Mouse (Mus musculus) heart, embryonic 10.5 days (tissue): ENCODE data around the gene Kif6. TPM values are rescaled to one million over a fixed set of nuclear protein-coding genes. Genes with fewer than 3 reads are reported as not detected.
A peak's percentile ranks its signal among the peaks of the same experiment; 100 is the strongest.

ENCODE experiments used
- DNase-seq: peaks from one replicate; pipeline ENCODE4 v3.0.0-alpha.2; 2017; ENCODE audit warnings: low spot score
- H3K27ac ChIP-seq: fragments of 300-500 bp; sonication (generic); 2 replicates; pipeline ENCODE4 v1.5.1; 2016; ENCODE audit warnings: mild to moderate bottlenecking
- H3K27me3 ChIP-seq: fragments of 300-500 bp; sonication (generic); 2 replicates; pipeline ENCODE4 v1.6.1; 2016; ENCODE audit warnings: mild to moderate bottlenecking; ENCODE audit not compliant: poor library complexity, insufficient read depth, severe bottlenecking
- H3K36me3 ChIP-seq: fragments of 300-500 bp; sonication (generic); 2 replicates; pipeline ENCODE4 v1.6.1; 2016; ENCODE audit warnings: mild to moderate bottlenecking, moderate library complexity
- H3K4me1 ChIP-seq: fragments of 300-500 bp; sonication (generic); 2 replicates; pipeline ENCODE4 v1.6.1; 2016; ENCODE audit warnings: mild to moderate bottlenecking
- H3K4me3 ChIP-seq: fragments of 300-500 bp; sonication (generic); 2 replicates; pipeline ENCODE4 v1.5.1; 2016; ENCODE audit warnings: mild to moderate bottlenecking, moderate library complexity
- H3K9me3 ChIP-seq: fragments of 300-500 bp; sonication (generic); 2 replicates; pipeline ENCODE4 v1.6.1; 2016; ENCODE audit warnings: mild to moderate bottlenecking, moderate library complexity
- WGBS: fragments of 180-500 bp; shearing (Covaris S2); methylation state at CpG from one replicate; pipeline ENCODE4 v1.1.7; 2016; 5-methylcytosine and 5-hydroxymethylcytosine counted together
- polyA plus RNA-seq: library from polyadenylated mRNA; unstranded; fragments of >200 nt; fragmentation: Nextera tagmentation; extraction: Ambion mirVana; gene quantifications from 2 replicates; pipeline ENCODE4 v1.2.1, GENCODE M21; 2016

Kif6 gene
- polyA plus RNA-seq, 1 experiment from 2014 or later, result 2.0 TPM

DNA sequence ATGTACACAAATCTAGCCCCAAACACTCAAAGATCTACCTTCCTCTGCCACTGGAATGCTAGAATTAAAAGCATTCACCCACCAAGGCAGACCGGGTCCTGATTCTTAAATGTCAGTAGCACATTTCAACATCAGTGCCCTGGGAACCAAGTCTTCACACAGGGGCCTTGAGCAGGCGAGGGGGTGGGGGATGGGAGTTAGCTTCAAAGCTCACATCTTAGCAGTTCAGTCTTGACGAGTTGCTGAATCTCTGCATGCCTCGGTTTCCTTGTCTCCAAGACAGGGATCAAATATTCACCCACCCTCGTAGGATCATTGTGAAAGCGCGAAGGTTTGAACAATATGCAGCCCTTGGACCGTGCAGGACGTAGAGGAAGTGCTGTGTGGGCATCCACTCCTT lies 172.4 kb downstream of the Kif6 start:
- H3K27me3 ChIP-seq, result no peaks in the 10 kb centered on the region
- H3K4me1 ChIP-seq, result peaks cover 12% of the 10 kb centered on the region; the same call in 1 of the 2 replicates
- WGBS, result 54% methylated on average over 9 of the region's 9 CpGs
- DNase-seq, result peak; percentile 66
- no peaks in the 10 kb centered on the region for H3K9me3 ChIP-seq
- no peak overlapping the region for H3K27ac ChIP-seq
- H3K36me3 ChIP-seq, result no peaks in the 10 kb centered on the region
- no peak overlapping the region for H3K4me3 ChIP-seq

DNA sequence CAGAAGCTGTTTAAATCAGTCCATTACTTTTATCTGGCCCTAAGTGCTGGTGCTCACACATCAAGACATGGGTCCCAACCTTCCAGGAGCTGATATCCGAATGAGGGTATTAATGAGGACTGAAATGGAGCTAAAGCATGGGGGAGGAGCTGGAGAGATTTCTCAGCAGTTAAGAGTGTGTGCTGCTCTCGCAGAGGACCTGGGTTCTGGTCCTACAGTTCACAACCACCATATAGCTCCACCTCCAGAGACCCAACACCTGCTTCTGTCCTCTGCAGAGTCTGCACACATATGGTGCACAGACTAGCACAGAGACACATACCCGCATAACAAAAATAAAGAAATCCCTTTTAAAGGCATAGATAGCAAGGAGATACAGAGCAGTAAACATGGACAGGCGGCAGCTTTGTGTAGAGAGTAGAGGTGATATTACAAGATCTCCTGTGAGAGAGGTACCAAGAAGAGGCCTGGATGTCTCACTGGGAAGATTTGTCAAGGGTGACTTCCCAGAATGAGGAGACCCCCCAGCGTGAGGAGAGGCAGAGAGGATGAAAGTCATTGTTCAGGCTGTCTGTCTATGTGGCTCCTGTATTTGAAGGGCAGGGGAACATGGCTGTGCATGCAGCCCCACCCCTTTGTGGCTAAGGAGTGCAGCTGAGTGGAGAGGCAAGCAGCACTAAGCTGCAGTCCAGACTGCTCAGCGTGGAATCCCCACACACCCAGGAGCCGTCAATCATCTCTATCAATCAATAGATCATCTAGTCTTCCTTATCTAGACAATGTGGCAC lies 173.4 kb downstream of the Kif6 start:
- H3K36me3 ChIP-seq, result no peaks in the 10 kb centered on the region
- peak; percentile 45 for DNase-seq
- no peaks in the 10 kb centered on the region for H3K9me3 ChIP-seq
- H3K4me1 ChIP-seq, result peaks cover 12% of the 10 kb centered on the region; the same call in 1 of the 2 replicates
- H3K27me3 ChIP-seq, result no peaks in the 10 kb centered on the region
- no peak overlapping the region for H3K4me3 ChIP-seq
- H3K27ac ChIP-seq, result no peak overlapping the region
- WGBS, result 58% methylated on average over 7 of the region's 7 CpGs

GRCm38 (mm10) chr17:49791546-49791945 lies 176.6 kb downstream of the Kif6 start:
- no peak overlapping the region for H3K27ac ChIP-seq
- peak; percentile 58 for DNase-seq
- no peaks in the 10 kb centered on the region for H3K36me3 ChIP-seq
- 91% methylated on average over 5 of the region's 5 CpGs for WGBS
- no peak overlapping the region for H3K4me3 ChIP-seq
- no peaks in the 10 kb centered on the region for H3K27me3 ChIP-seq
- no peaks in the 10 kb centered on the region for H3K9me3 ChIP-seq
- peaks cover 12% of the 10 kb centered on the region; the same call in 1 of the 2 replicates for H3K4me1 ChIP-seq

DNA sequence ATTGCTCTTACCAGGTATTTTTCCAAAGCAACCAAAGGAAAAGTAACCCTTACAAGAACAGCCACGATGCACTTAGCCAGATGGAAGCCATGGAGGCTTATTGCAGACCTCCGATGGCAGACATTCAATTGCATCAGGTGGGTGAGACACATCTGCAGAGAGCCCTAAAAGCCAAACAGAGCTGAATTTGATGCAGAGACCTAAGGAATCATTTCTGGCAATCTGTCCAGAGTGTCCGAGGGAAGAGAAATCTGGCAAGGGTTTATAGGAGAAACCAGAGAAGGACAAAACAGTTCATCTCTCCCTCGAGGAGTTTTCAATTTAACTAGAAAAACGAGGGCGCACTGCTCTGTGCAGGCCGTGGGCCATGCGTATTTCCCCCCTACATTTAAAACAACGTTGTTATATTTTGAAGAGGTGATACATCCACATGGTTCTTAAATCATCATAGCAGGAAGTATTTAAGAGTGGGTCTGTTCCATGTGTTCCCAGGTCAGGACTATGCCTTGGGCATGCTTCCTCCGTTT lies 177.3 kb downstream of the Kif6 start:
- Histone ChIP-seq H3K4me3 (no peak overlapping the region), H3K27me3 (no peaks in the 10 kb centered on the region), H3K27ac (no peak overlapping the region), H3K36me3 (no peaks in the 10 kb centered on the region), H3K9me3 (no peaks in the 10 kb centered on the region), H3K4me1 (peaks cover 11% of the 10 kb centered on the region; the same call in 1 of the 2 replicates)
- 88% methylated on average over 10 of the region's 10 CpGs for WGBS
- peak; percentile 41 for DNase-seq

- H3K27ac ChIP-seq, result no peak overlapping the region
- 0 out of 2 replicates have a peak, but pooled peaks cover 7% of the 10 kb centered on the region for H3K4me1 ChIP-seq
- DNase-seq, result no peak
- no peaks in the 10 kb centered on the region for H3K27me3 ChIP-seq
- no peaks in the 10 kb centered on the region for H3K9me3 ChIP-seq
- no peaks in the 10 kb centered on the region for H3K36me3 ChIP-seq
- WGBS, result 81% methylated on average over 1 of the region's 1 CpGs
- no peak overlapping the region for H3K4me3 ChIP-seq
Measured at GRCm38 (mm10) chr17:49792946-49793345, 178.0 kb downstream of the Kif6 start.

GRCm38 (mm10) chr17:49793965-49794364 lies 179.0 kb downstream of the Kif6 start:
- no peaks in the 10 kb centered on the region for H3K9me3 ChIP-seq
- no peak for DNase-seq
- no peak overlapping the region for H3K4me3 ChIP-seq
- no peaks in the 10 kb centered on the region for H3K27me3 ChIP-seq
- H3K4me1 ChIP-seq, result no peaks in the 10 kb centered on the region
- H3K27ac ChIP-seq, result no peak overlapping the region
- H3K36me3 ChIP-seq, result no peaks in the 10 kb centered on the region
- WGBS, result 91% methylated on average over 3 of the region's 3 CpGs

- H3K27ac ChIP-seq, result no peak overlapping the region
- 0 out of 2 replicates have a peak, but pooled peaks cover 3% of the 10 kb centered on the region for H3K4me1 ChIP-seq
- no peaks in the 10 kb centered on the region for H3K27me3 ChIP-seq
- WGBS, result 88% methylated on average over 3 of the region's 3 CpGs
- no peaks in the 10 kb centered on the region for H3K36me3 ChIP-seq
- H3K9me3 ChIP-seq, result no peaks in the 10 kb centered on the region
- H3K4me3 ChIP-seq, result no peak overlapping the region
- DNase-seq, result peak; percentile 61
Measured at GRCm38 (mm10) chr17:49795241-49795640, 180.3 kb downstream of the Kif6 start.

- no peak overlapping the region for H3K4me3 ChIP-seq
- DNase-seq, result no peak
- H3K27ac ChIP-seq, result no peak overlapping the region
- H3K9me3 ChIP-seq, result no peaks in the 10 kb centered on the region
- 74% methylated on average over 3 of the region's 3 CpGs for WGBS
- no peaks in the 10 kb centered on the region for H3K36me3 ChIP-seq
- H3K4me1 ChIP-seq, result 0 out of 2 replicates have a peak, but pooled peaks cover 3% of the 10 kb centered on the region
- H3K27me3 ChIP-seq, result no peaks in the 10 kb centered on the region
Measured at GRCm38 (mm10) chr17:49796116-49796515, 181.2 kb downstream of the Kif6 start.

- 0 out of 2 replicates have a peak, but pooled peaks cover 3% of the 10 kb centered on the region for H3K4me1 ChIP-seq
- H3K27ac ChIP-seq, result peak overlapping the region; percentile 6; the same call in 1 of the 2 replicates
- H3K27me3 ChIP-seq, result no peaks in the 10 kb centered on the region
- H3K9me3 ChIP-seq, result no peaks in the 10 kb centered on the region
- no peaks in the 10 kb centered on the region for H3K36me3 ChIP-seq
- 67% methylated on average over 5 of the region's 5 CpGs for WGBS
- no peak overlapping the region for H3K4me3 ChIP-seq
- DNase-seq, result peak; percentile 41
Measured at GRCm38 (mm10) chr17:49799168-49799567, 184.2 kb downstream of the Kif6 start.

DNA sequence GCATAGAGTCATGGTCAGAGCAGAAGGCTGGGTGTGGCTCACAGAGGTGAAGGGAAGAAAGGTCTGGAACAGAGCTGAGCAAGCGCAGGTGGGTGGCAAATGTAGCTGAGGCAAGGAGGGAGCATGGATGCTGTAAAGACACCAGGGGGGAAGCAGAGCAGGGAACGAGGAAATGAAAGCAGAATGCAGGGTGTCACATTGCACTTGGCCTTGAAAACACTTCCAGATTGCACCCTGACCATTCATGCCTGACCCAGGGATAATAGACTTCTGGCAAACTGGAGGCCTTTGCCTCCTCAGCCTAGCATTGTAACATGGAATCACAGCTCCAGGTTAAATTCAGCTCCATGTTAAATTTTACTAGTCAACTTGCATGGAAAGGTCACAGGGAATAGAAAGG lies 185.2 kb downstream of the Kif6 start:
- Histone ChIP-seq H3K36me3 (no peaks in the 10 kb centered on the region), H3K27ac (no peak overlapping the region), H3K4me1 (0 out of 2 replicates have a peak, but pooled peaks cover 3% of the 10 kb centered on the region), H3K27me3 (no peaks in the 10 kb centered on the region), H3K4me3 (no peak overlapping the region), H3K9me3 (no peaks in the 10 kb centered on the region)
- peak; percentile 42 for DNase-seq
- WGBS, result 61% methylated on average over 2 of the region's 2 CpGs

GRCm38 (mm10) chr17:49807461-49807860 lies 192.5 kb downstream of the Kif6 start:
- H3K4me3 ChIP-seq, result no peak overlapping the region
- no peak overlapping the region for H3K27ac ChIP-seq
- H3K27me3 ChIP-seq, result no peaks in the 10 kb centered on the region
- DNase-seq, result peak; percentile 47
- H3K36me3 ChIP-seq, result no peaks in the 10 kb centered on the region
- peaks cover 8% of the 10 kb centered on the region for H3K4me1 ChIP-seq
- H3K9me3 ChIP-seq, result no peaks in the 10 kb centered on the region
- 66% methylated on average over 4 of the region's 4 CpGs for WGBS

- Histone ChIP-seq H3K27me3 (no peaks in the 10 kb centered on the region), H3K36me3 (no peaks in the 10 kb centered on the region), H3K4me1 (peaks cover 8% of the 10 kb centered on the region), H3K9me3 (no peaks in the 10 kb centered on the region), H3K4me3 (no peak overlapping the region), H3K27ac (no peak overlapping the region)
- peak; percentile 66 for DNase-seq
- WGBS, result 67% methylated on average over 6 of the region's 6 CpGs
Measured at GRCm38 (mm10) chr17:49808712-49809343, 193.9 kb downstream of the Kif6 start.
